Mouse (Mus musculus) ES-Bruce4 (cell line): ENCODE measurements at regions not wholly inside any gene's neighbourhood (a gene's known extent, or its start where the extent isn't known, plus 50 kb on each side); places are given as distances from the start of the nearest gene placed in this dataset.

Experiments
- H3K27ac ChIP-seq: 2 replicates; pipeline ENCODE4 v1.5.1; 2012; ENCODE audit warnings: low read length, inconsistent platforms; ENCODE audit not compliant: insufficient read depth
- H3K27me3 ChIP-seq: 2 replicates; pipeline ENCODE4 v1.6.1; 2012; ENCODE audit warnings: mild to moderate bottlenecking, low read length, inconsistent platforms; ENCODE audit not compliant: control insufficient read depth, poor library complexity, insufficient read depth, severe bottlenecking
- H3K36me3 ChIP-seq: 2 replicates; pipeline ENCODE4 v1.6.1; 2012; ENCODE audit warnings: inconsistent platforms, mild to moderate bottlenecking, low read length, moderate library complexity; ENCODE audit not compliant: control insufficient read depth, poor library complexity, insufficient read depth, severe bottlenecking
- H3K4me1 ChIP-seq: one replicate; pipeline ENCODE4 v1.8.1; 2011; ENCODE audit warnings: low read length; ENCODE audit not compliant: control insufficient read depth, insufficient read depth
- H3K4me3 ChIP-seq: 2 replicates; pipeline ENCODE4 v1.5.1; 2011; ENCODE audit warnings: low read depth, mild to moderate bottlenecking, low read length
- H3K9ac ChIP-seq: 2 replicates; pipeline ENCODE4 v1.6.1; 2012; ENCODE audit warnings: low read depth, mild to moderate bottlenecking, inconsistent platforms; ENCODE audit not compliant: poor library complexity, severe bottlenecking
- H3K9me3 ChIP-seq: replicated peaks from 2 replicates; pipeline ENCODE4 v1.6.1; 2012; ENCODE audit warnings: mild to moderate bottlenecking, low read length, inconsistent platforms; ENCODE audit not compliant: control insufficient read depth, poor library complexity, insufficient read depth, severe bottlenecking
- CTCF ChIP-seq: IDR thresholded peaks from one replicate; pipeline ENCODE4 v1.8.1; 2011; ENCODE audit warnings: low read depth, low read length
- EP300 ChIP-seq: IDR thresholded peaks from 2 replicates; pipeline ENCODE4 v1.6.1; 2011; ENCODE audit warnings: low read depth, low read length; ENCODE audit not compliant: insufficient read depth
- POLR2A ChIP-seq: IDR thresholded peaks from one replicate; pipeline ENCODE4 v1.8.1; 2011; ENCODE audit warnings: low read length; ENCODE audit not compliant: insufficient read depth

DNA sequence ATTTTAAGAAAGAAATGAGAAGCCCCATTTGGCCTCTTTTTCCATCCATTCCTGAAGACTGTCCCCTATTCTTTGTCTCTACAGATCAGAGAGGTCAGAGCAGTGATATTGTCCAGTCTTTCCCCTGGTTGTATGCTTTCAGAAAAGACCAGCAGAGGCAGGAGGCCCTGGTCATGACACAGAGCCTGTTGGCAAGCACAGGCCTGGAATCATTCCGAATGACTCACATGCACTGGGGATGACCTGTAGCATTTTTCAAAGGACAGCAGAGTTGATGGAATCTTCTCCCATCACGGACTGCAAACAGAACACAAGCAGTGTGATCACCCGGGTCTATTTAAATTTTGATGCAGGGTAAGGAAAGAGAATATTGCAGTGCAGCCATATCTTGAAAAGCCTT is 50.2 kb upstream of the Nxt1 start:
- Histone ChIP-seq H3K27me3 (no peaks in the 10 kb centered on the region; the same call in 1 of the 2 replicates), H3K9me3 (no peaks in the 10 kb centered on the region), H3K9ac (no peak overlapping the region), H3K27ac (no peak overlapping the region), H3K36me3 (no peaks in the 10 kb centered on the region), H3K4me1 (no peaks in the 10 kb centered on the region), H3K4me3 (no peak overlapping the region)
- no peak for TF ChIP-seq EP300
- no peak for TF ChIP-seq CTCF
- TF ChIP-seq POLR2A = no peak

- H3K4me3 ChIP-seq = no peak overlapping the region
- H3K4me1 ChIP-seq = no peaks in the 10 kb centered on the region
- H3K36me3 ChIP-seq = no peaks in the 10 kb centered on the region
- no peak overlapping the region for H3K9ac ChIP-seq
- H3K27ac ChIP-seq = no peak overlapping the region
- H3K27me3 ChIP-seq = no peaks in the 10 kb centered on the region
- H3K9me3 ChIP-seq = peaks cover 9% of the 10 kb centered on the region
- no peak for TF ChIP-seq POLR2A
- TF ChIP-seq CTCF = no peak
- TF ChIP-seq EP300 = no peak
Measured at GRCm38 (mm10) chr2:148611911-148612310, 60.5 kb upstream of the Nxt1 start.

GRCm38 (mm10) chr2:148605425-148605930 is 66.9 kb upstream of the Nxt1 start:
- Histone ChIP-seq H3K27ac (no peak overlapping the region), H3K27me3 (no peaks in the 10 kb centered on the region), H3K9ac (no peak overlapping the region), H3K9me3 (no peaks in the 10 kb centered on the region), H3K4me3 (no peak overlapping the region), H3K36me3 (no peaks in the 10 kb centered on the region), H3K4me1 (no peaks in the 10 kb centered on the region)
- TF ChIP-seq POLR2A (no peak), EP300 (no peak), CTCF (no peak)

GRCm38 (mm10) chr2:148603951-148604350 is 68.5 kb upstream of the Nxt1 start:
- no peak overlapping the region for H3K9ac ChIP-seq
- no peaks in the 10 kb centered on the region for H3K9me3 ChIP-seq
- no peaks in the 10 kb centered on the region for H3K4me1 ChIP-seq
- H3K27me3 ChIP-seq = no peaks in the 10 kb centered on the region
- TF ChIP-seq POLR2A = no peak
- no peak for TF ChIP-seq EP300
- no peak for TF ChIP-seq CTCF
- H3K27ac ChIP-seq = no peak overlapping the region
- no peak overlapping the region for H3K4me3 ChIP-seq
- no peaks in the 10 kb centered on the region for H3K36me3 ChIP-seq

DNA sequence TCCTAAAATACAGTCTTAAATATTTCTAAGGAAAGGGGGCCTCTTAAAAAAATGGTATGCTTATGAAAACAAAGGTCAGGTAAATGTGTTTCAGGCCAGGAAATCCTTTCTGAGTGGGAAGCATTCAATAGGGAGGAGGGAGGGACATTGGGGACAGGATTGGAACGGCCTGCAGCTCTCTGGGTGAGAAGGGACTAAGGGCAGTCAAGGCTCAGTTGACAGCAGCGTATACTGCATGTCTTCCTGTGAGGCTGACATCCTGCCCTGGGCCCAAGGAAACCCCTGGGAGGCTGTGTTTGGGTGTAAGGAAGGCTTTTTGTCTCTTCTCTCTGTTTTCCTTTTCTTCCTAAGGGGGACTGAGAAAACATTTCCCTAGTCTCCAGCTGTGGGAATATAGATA is 69.1 kb upstream of the Nxt1 start:
- no peak overlapping the region for H3K27ac ChIP-seq
- H3K4me3 ChIP-seq = no peak overlapping the region
- no peaks in the 10 kb centered on the region for H3K27me3 ChIP-seq
- H3K4me1 ChIP-seq = no peaks in the 10 kb centered on the region
- TF ChIP-seq EP300 (no peak), CTCF (no peak)
- H3K36me3 ChIP-seq = no peaks in the 10 kb centered on the region
- no peak overlapping the region for H3K9ac ChIP-seq
- H3K9me3 ChIP-seq = no peaks in the 10 kb centered on the region

DNA sequence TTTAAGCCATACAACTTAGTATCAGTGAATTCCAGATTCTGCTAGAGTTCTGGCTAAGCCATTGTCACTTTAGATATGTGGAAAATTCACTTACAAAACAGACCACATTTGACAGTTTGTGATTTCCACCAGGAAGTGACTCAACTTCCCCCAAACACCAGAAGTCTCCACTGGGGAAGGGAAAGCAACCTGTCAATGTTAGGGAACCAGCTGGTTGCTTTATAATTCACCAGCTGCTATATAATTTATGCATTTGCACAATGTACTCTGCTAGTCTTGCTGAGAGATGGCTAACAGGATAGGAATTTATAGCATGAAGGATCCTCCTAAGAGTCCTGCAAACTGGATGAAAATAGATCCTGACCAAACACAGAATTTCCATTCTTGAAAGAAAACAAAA is 72.9 kb upstream of the Nxt1 start:
- H3K36me3 ChIP-seq = no peaks in the 10 kb centered on the region
- no peaks in the 10 kb centered on the region for H3K4me1 ChIP-seq
- no peaks in the 10 kb centered on the region for H3K9me3 ChIP-seq
- no peak overlapping the region for H3K27ac ChIP-seq
- H3K27me3 ChIP-seq = no peaks in the 10 kb centered on the region
- H3K9ac ChIP-seq = no peak overlapping the region
- TF ChIP-seq CTCF (no peak), POLR2A (no peak), EP300 (no peak)
- H3K4me3 ChIP-seq = no peak overlapping the region
